Mouse (Mus musculus) ES-Bruce4 (cell line): ENCODE measurements at regions not wholly inside any gene's neighbourhood (a gene's known extent, or its start where the extent isn't known, plus 50 kb on each side); places are given as distances from the start of the nearest gene placed in this dataset.

Source experiments
- CTCF ChIP-seq: IDR thresholded peaks from one replicate; pipeline ENCODE4 v1.8.1; 2011; ENCODE audit warnings: low read depth, low read length
- POLR2A ChIP-seq: IDR thresholded peaks from one replicate; pipeline ENCODE4 v1.8.1; 2011; ENCODE audit warnings: low read length; ENCODE audit not compliant: insufficient read depth

GRCm38 (mm10) chr9:61109519-61110285 lies 262.5 kb upstream of the Tle3 start:
- no peak for TF ChIP-seq CTCF
- no peak for TF ChIP-seq POLR2A
